Mouse (Mus musculus) cerebellum, postnatal 4 days (tissue): ENCODE data around the gene Zfr2.
A peak's percentile ranks its signal among the peaks of the same experiment; 100 is the strongest.

Experiments used
- DNase-seq, 2 experiments: peaks; one replicate each; pipeline ENCODE4 v3.0.0; 2022; ENCODE audit warnings: low spot score in 2 of 2, mixed read lengths in 1 of 2

Zfr2 gene

GRCm38 (mm10) chr10:81247804-81248203, 14.8 kb downstream of the Zfr2 start:
- no peak for DNase-seq

GRCm38 (mm10) chr10:81249442-81249841, 16.5 kb downstream of the Zfr2 start:
- no peak for DNase-seq

- DNase-seq, result peak in 1 of 2 experiments; percentile 64
Measured at GRCm38 (mm10) chr10:81252424-81253419, 19.8 kb downstream of the Zfr2 start, which contains the start of gene Matk. Matk (plus strand) TSS chr10:81252935.

GRCm38 (mm10) chr10:81254886-81255285, 21.9 kb downstream of the Zfr2 start:
- DNase-seq, result no peak

- DNase-seq, result no peak
Measured at GRCm38 (mm10) chr10:81257158-81258039, 24.4 kb downstream of the Zfr2 start.

- DNase-seq, result no peak
Measured at GRCm38 (mm10) chr10:81259225-81259884, 26.4 kb downstream of the Zfr2 start.

- DNase-seq, result no peak
Measured at GRCm38 (mm10) chr10:81261025-81261424, 28.1 kb downstream of the Zfr2 start.

- no peak for DNase-seq
Measured at GRCm38 (mm10) chr10:81265540-81265939, 32.6 kb downstream of the Zfr2 start.

GRCm38 (mm10) chr10:81266211-81267105, 33.5 kb downstream of the Zfr2 start, which contains the start of the genes Mrpl54 and Apba3:
Mrpl54 (minus strand) TSS chr10:81266934.
Apba3 (plus strand) TSS chr10:81266960.
- DNase-seq, result peak; percentile 75 to 93

GRCm38 (mm10) chr10:81268056-81268455, 35.1 kb downstream of the Zfr2 start:
- DNase-seq, result peak in 1 of 2 experiments; percentile 64

GRCm38 (mm10) chr10:81268643-81269412, 35.9 kb downstream of the Zfr2 start:
- DNase-seq, result no peak

GRCm38 (mm10) chr10:81272356-81272755, 39.4 kb downstream of the Zfr2 start:
- no peak for DNase-seq

- DNase-seq, result no peak
Measured at GRCm38 (mm10) chr10:81273842-81274241, 40.9 kb downstream of the Zfr2 start.

- peak in 1 of 2 experiments; percentile 56 for DNase-seq
Measured at GRCm38 (mm10) chr10:81277676-81278075, 44.7 kb downstream of the Zfr2 start.

- DNase-seq, result no peak
Measured at GRCm38 (mm10) chr10:81279496-81279895, 46.5 kb downstream of the Zfr2 start.

GRCm38 (mm10) chr10:81284189-81284588, 51.2 kb downstream of the Zfr2 start:
- no peak for DNase-seq

- DNase-seq, result no peak
Measured at GRCm38 (mm10) chr10:81284719-81285118, 51.8 kb downstream of the Zfr2 start.

GRCm38 (mm10) chr10:81285694-81286450, 52.9 kb downstream of the Zfr2 start:
- DNase-seq, result peak; percentile 87 to 91

GRCm38 (mm10) chr10:81286586-81286985, 53.6 kb downstream of the Zfr2 start:
- no peak for DNase-seq
